Mouse (Mus musculus) neural tube, embryonic 13.5 days (tissue): Measurements from ENCODE around the gene Mbl1. TPM values are rescaled to one million over a fixed set of nuclear protein-coding genes. Genes with fewer than 3 reads are reported as not detected.

Source experiments
- ATAC-seq: fragments of 200-750 bp; cut with Nextera tagmentation; 2 replicates; pipeline ENCODE4 v1.8.0; 2017; ENCODE audit warnings: low read depth, mild to moderate bottlenecking, moderate TSS enrichment, moderate library complexity
- H3K27ac ChIP-seq: fragments of 300-500 bp; sonication (generic); replicated peaks from 2 replicates; pipeline ENCODE4 v1.5.1; 2015; ENCODE audit warnings: moderate library complexity, mild to moderate bottlenecking, inconsistent platforms
- H3K27me3 ChIP-seq: fragments of 300-500 bp; sonication (generic); 2 replicates; pipeline ENCODE4 v1.6.1; 2015; ENCODE audit warnings: mild to moderate bottlenecking, inconsistent platforms
- H3K36me3 ChIP-seq: fragments of 300-500 bp; sonication (generic); 2 replicates; pipeline ENCODE4 v1.6.1; 2015; ENCODE audit warnings: mild to moderate bottlenecking, inconsistent platforms
- H3K4me1 ChIP-seq: fragments of 300-500 bp; sonication (generic); replicated peaks from 2 replicates; pipeline ENCODE4 v1.6.1; 2015; ENCODE audit warnings: inconsistent platforms
- H3K4me2 ChIP-seq: fragments of 300-500 bp; sonication (generic); 2 replicates; pipeline ENCODE4 v1.6.1; 2015; ENCODE audit warnings: inconsistent platforms, mild to moderate bottlenecking, moderate library complexity
- H3K4me3 ChIP-seq: fragments of 300-500 bp; sonication (generic); 2 replicates; pipeline ENCODE4 v1.5.1; 2015; ENCODE audit warnings: mild to moderate bottlenecking, inconsistent platforms
- H3K9ac ChIP-seq: fragments of 300-500 bp; sonication (generic); 2 replicates; pipeline ENCODE4 v1.6.1; 2015; ENCODE audit warnings: moderate library complexity, mild to moderate bottlenecking, inconsistent platforms
- H3K9me3 ChIP-seq: fragments of 300-500 bp; sonication (generic); 2 replicates; pipeline ENCODE4 v1.6.1; 2016; ENCODE audit warnings: inconsistent platforms
- WGBS: fragments of 180-500 bp; shearing (Covaris S2); methylation state at CpG from one replicate; pipeline ENCODE4 v1.1.7; 2015; 5-methylcytosine and 5-hydroxymethylcytosine counted together
- polyA plus RNA-seq: library from polyadenylated mRNA; unstranded; fragments of >200 nt; fragmentation: Nextera tagmentation; extraction: Ambion mirVana; gene quantifications from 2 replicates; pipeline ENCODE4 v1.2.1, GENCODE M21; 2015

The Mbl1 gene
- polyA plus RNA-seq, 1 experiment from 2014 or later: not detected

GRCm38 (mm10) chr14:41146922-41147321, 4.3 kb upstream of the Mbl1 start:
- H3K4me1 ChIP-seq: no peaks in the 10 kb centered on the region
- no peak overlapping the region for H3K4me2 ChIP-seq
- no peak overlapping the region for H3K9ac ChIP-seq
- H3K9me3 ChIP-seq: no peaks in the 10 kb centered on the region
- no peaks in the 10 kb centered on the region for H3K36me3 ChIP-seq
- ATAC-seq: no peak
- no peak overlapping the region for H3K27ac ChIP-seq
- 83% methylated on average over 3 of the region's 3 CpGs for WGBS
- no peak overlapping the region for H3K4me3 ChIP-seq
- H3K27me3 ChIP-seq: no peaks in the 10 kb centered on the region

- H3K27ac ChIP-seq: no peak overlapping the region
- no peak overlapping the region for H3K4me3 ChIP-seq
- no peaks in the 10 kb centered on the region for H3K36me3 ChIP-seq
- H3K9ac ChIP-seq: no peak overlapping the region
- WGBS: 82% methylated on average over 2 of the region's 2 CpGs
- no peaks in the 10 kb centered on the region for H3K9me3 ChIP-seq
- H3K4me2 ChIP-seq: no peak overlapping the region
- ATAC-seq: no peak
- H3K27me3 ChIP-seq: no peaks in the 10 kb centered on the region
- no peaks in the 10 kb centered on the region for H3K4me1 ChIP-seq
These were observed 3.9 kb upstream of the Mbl1 start for GRCm38 (mm10) chr14:41147356-41147755.

GRCm38 (mm10) chr14:41160076-41160475, 8.8 kb downstream of the Mbl1 start:
- H3K36me3 ChIP-seq: no peaks in the 10 kb centered on the region
- no peak overlapping the region for H3K4me2 ChIP-seq
- no peaks in the 10 kb centered on the region for H3K27me3 ChIP-seq
- no peaks in the 10 kb centered on the region for H3K4me1 ChIP-seq
- ATAC-seq: no peak
- no peak overlapping the region for H3K4me3 ChIP-seq
- H3K27ac ChIP-seq: no peak overlapping the region
- no peak overlapping the region for H3K9ac ChIP-seq
- 84% methylated on average over 4 of the region's 4 CpGs for WGBS
- H3K9me3 ChIP-seq: no peaks in the 10 kb centered on the region

- 50% methylated on average over 1 of the region's 1 CpGs for WGBS
- Histone ChIP-seq H3K27ac (no peak overlapping the region), H3K27me3 (no peaks in the 10 kb centered on the region), H3K4me3 (no peak overlapping the region), H3K4me2 (no peak overlapping the region), H3K9ac (no peak overlapping the region), H3K36me3 (no peaks in the 10 kb centered on the region), H3K9me3 (no peaks in the 10 kb centered on the region), H3K4me1 (no peaks in the 10 kb centered on the region)
- no peak for ATAC-seq
These were observed 9.5 kb downstream of the Mbl1 start for GRCm38 (mm10) chr14:41160743-41161142.

GRCm38 (mm10) chr14:41162663-41163062, 11.4 kb downstream of the Mbl1 start:
- H3K4me2 ChIP-seq: no peak overlapping the region
- H3K9me3 ChIP-seq: no peaks in the 10 kb centered on the region
- no peaks in the 10 kb centered on the region for H3K27me3 ChIP-seq
- H3K4me3 ChIP-seq: no peak overlapping the region
- ATAC-seq: no peak
- no peaks in the 10 kb centered on the region for H3K36me3 ChIP-seq
- H3K27ac ChIP-seq: no peak overlapping the region
- no peaks in the 10 kb centered on the region for H3K4me1 ChIP-seq
- H3K9ac ChIP-seq: no peak overlapping the region
- WGBS: 21% methylated on average over 2 of the region's 2 CpGs

- H3K4me1 ChIP-seq: no peaks in the 10 kb centered on the region
- no peak overlapping the region for H3K9ac ChIP-seq
- no peaks in the 10 kb centered on the region for H3K36me3 ChIP-seq
- 76% methylated on average over 5 of the region's 5 CpGs for WGBS
- H3K27ac ChIP-seq: no peak overlapping the region
- H3K9me3 ChIP-seq: no peaks in the 10 kb centered on the region
- no peak overlapping the region for H3K4me2 ChIP-seq
- no peak overlapping the region for H3K4me3 ChIP-seq
- no peaks in the 10 kb centered on the region for H3K27me3 ChIP-seq
- ATAC-seq: no peak
These were observed 16.0 kb downstream of the Mbl1 start for GRCm38 (mm10) chr14:41167278-41167677.

GRCm38 (mm10) chr14:41168567-41168966, 17.3 kb downstream of the Mbl1 start:
- Histone ChIP-seq H3K4me2 (no peak overlapping the region), H3K27me3 (no peaks in the 10 kb centered on the region), H3K27ac (no peak overlapping the region), H3K9ac (no peak overlapping the region), H3K4me1 (no peaks in the 10 kb centered on the region), H3K9me3 (no peaks in the 10 kb centered on the region), H3K36me3 (no peaks in the 10 kb centered on the region), H3K4me3 (no peak overlapping the region)
- WGBS: 97% methylated on average over 1 of the region's 1 CpGs
- ATAC-seq: no peak

GRCm38 (mm10) chr14:41170514-41170913, 19.3 kb downstream of the Mbl1 start:
- WGBS: 80% methylated on average over 2 of the region's 2 CpGs
- no peak overlapping the region for H3K4me2 ChIP-seq
- no peaks in the 10 kb centered on the region for H3K9me3 ChIP-seq
- H3K27ac ChIP-seq: no peak overlapping the region
- H3K4me3 ChIP-seq: no peak overlapping the region
- no peaks in the 10 kb centered on the region for H3K36me3 ChIP-seq
- H3K27me3 ChIP-seq: no peaks in the 10 kb centered on the region
- no peak overlapping the region for H3K9ac ChIP-seq
- H3K4me1 ChIP-seq: no peaks in the 10 kb centered on the region
- no peak for ATAC-seq

GRCm38 (mm10) chr14:41174802-41175201, 23.5 kb downstream of the Mbl1 start:
- H3K36me3 ChIP-seq: no peaks in the 10 kb centered on the region
- no peak overlapping the region for H3K4me3 ChIP-seq
- no peak overlapping the region for H3K4me2 ChIP-seq
- WGBS: 75% methylated on average over 1 of the region's 1 CpGs
- H3K4me1 ChIP-seq: no peaks in the 10 kb centered on the region
- no peak for ATAC-seq
- H3K27ac ChIP-seq: no peak overlapping the region
- H3K9me3 ChIP-seq: no peaks in the 10 kb centered on the region
- H3K9ac ChIP-seq: no peak overlapping the region
- H3K27me3 ChIP-seq: no peaks in the 10 kb centered on the region

- H3K4me2 ChIP-seq: no peak within 1 kb of the TSS
- H3K9me3 ChIP-seq: no peaks in the 10 kb centered on the region
- no peaks in the 10 kb centered on the region for H3K4me1 ChIP-seq
- no peaks in the 10 kb centered on the region for H3K36me3 ChIP-seq
- 82% methylated on average over 4 of the region's 4 CpGs for WGBS
- no peak within 1 kb of the TSS for H3K4me3 ChIP-seq
- H3K27me3 ChIP-seq: no peaks in the 10 kb centered on the region
- no peak within 1 kb of the TSS for H3K9ac ChIP-seq
- no peak within 1 kb of the TSS for H3K27ac ChIP-seq
- no peak for ATAC-seq
These were observed 34.0 kb downstream of the Mbl1 start, which contains the start of gene Sftpd for GRCm38 (mm10) chr14:41185059-41185821. TSS of gene Sftpd (minus strand) at chr14:41185149.

- H3K9me3 ChIP-seq: no peaks in the 10 kb centered on the region
- no peak overlapping the region for H3K27ac ChIP-seq
- no peak overlapping the region for H3K4me3 ChIP-seq
- H3K9ac ChIP-seq: no peak overlapping the region
- H3K4me1 ChIP-seq: no peaks in the 10 kb centered on the region
- 78% methylated on average over 2 of the region's 2 CpGs for WGBS
- no peak overlapping the region for H3K4me2 ChIP-seq
- H3K27me3 ChIP-seq: no peaks in the 10 kb centered on the region
- no peak for ATAC-seq
- H3K36me3 ChIP-seq: no peaks in the 10 kb centered on the region
These were observed 38.2 kb downstream of the Mbl1 start for GRCm38 (mm10) chr14:41189496-41189895.

- ATAC-seq: no peak
- Histone ChIP-seq H3K27me3 (no peaks in the 10 kb centered on the region), H3K9ac (no peak overlapping the region), H3K36me3 (no peaks in the 10 kb centered on the region), H3K4me1 (no peaks in the 10 kb centered on the region), H3K4me2 (no peak overlapping the region), H3K4me3 (no peak overlapping the region), H3K9me3 (no peaks in the 10 kb centered on the region), H3K27ac (no peak overlapping the region)
- WGBS: 63% methylated on average over 6 of the region's 6 CpGs
These were observed 46.9 kb downstream of the Mbl1 start for GRCm38 (mm10) chr14:41198037-41198730.
